Mouse (Mus musculus) CD4-positive, CD25-positive, alpha-beta regulatory T cell, adult 2 months (primary cell): ENCODE data around the gene Sap18b.
"Not testable (repeated sequence)": the region's sequence is repeated elsewhere in the genome, so short reads cannot be mapped to it uniquely, and the experiment has no call there.

ENCODE experiments used
- DNase-seq: peaks from one replicate; pipeline ENCODE4 v3.0.0-alpha.2; 2012; ENCODE audit warnings: low read depth, low spot score

Sap18b gene

GRCm38 (mm10) chr8:95825162-95825561, at the start of gene Sap18b:
Sap18b (plus strand) TSS chr8:95825346.
- DNase-seq, result not testable (repeated sequence)

DNA sequence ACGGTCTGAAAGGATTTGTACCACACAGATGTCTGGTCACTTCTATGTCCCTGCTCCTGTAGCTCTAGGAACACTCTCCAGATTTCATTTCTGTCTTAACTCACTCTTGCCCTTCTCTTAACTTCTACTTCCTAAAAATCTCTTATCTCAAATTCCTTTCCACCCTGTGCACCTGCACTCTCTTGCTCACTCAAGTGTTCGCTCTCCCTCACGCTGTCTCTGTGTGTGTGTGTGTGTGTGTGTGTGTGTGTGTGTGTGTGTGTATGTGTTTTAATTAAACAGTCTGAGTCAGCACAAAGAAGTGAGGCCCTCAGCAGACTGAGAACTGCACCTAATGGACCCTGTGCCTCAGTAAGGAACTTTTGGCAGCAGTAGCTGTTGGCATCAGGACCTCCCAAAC, 44.1 kb upstream of the Sap18b start:
- no peak for DNase-seq

DNA sequence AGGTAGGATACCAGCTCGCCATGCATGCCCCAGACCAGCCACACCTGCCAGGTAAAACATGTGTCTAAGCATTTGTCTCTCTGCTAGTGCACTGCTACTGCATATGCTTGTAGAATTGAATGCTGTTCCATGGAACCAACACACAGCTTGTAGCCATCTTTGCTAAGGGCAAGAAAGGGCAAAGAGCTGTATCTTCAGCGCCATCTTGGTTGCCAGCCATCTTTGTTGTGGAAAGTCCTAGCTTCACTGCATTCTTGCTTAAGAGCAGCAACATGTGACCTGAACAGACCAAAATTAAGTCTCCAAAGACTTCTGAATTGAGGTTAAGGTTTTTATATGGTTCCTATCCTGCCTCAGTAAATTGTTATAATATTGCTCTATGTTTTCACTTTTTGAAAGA, 43.4 kb upstream of the Sap18b start:
- no peak for DNase-seq

- DNase-seq, result no peak
Measured at GRCm38 (mm10) chr8:95782628-95783027, 42.5 kb upstream of the Sap18b start.

DNA sequence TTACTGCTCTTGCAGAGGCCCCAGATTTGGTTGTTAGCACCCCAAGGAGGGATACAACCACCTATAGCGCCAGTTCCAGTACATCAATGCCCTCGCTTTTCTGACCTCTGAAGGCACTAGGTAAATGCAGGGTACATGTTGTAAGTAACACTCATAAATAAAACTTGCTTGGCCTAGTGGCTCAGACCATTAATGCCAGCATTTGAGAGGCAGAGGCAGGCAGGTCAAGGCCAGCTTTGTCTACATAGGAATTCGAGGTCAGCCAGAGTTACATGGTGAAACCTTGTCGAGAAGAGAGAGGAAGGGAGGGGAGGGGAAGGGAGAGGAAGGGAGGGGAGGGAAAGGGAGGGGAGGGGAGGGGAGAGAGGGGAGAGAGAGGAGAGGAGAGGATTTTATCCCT, 39.6 kb upstream of the Sap18b start:
- no peak for DNase-seq

DNA sequence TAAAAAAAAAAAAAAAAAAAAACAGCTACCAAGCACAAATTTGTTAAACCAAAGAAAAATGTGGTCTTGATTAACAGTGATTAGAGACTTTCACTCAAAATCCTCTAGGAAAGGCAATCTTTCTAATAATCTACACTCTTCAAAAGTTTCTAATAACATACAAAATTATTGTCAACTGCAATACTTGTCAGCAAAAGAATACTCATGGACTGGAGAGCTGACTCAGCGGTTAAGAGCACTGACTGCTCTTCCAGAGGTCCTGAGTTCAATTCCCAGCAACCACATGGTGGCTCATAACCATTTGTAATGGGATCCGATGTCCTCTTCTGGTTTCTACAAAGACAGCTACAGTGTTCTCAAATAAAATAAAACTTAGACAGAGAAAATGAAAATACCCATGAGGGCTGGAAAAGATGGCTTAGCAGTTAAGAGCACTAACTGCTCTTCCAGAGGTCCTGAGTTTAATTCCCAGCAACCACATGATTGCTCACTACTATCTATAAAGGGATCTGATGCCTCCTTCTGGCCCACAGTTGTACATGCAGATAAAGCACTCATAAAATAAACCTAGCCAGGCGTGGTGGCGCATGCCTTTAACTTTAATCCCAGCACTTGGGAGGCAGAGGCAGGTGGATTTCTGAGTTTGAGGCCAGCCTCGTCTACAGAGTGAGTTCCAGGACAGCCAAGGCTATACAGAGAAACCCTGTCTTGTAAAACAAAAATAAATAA, 29.6 kb upstream of the Sap18b start:
- not testable (repeated sequence) for DNase-seq

- DNase-seq, result no peak
Measured at GRCm38 (mm10) chr8:95799117-95799516, 26.0 kb upstream of the Sap18b start.

DNA sequence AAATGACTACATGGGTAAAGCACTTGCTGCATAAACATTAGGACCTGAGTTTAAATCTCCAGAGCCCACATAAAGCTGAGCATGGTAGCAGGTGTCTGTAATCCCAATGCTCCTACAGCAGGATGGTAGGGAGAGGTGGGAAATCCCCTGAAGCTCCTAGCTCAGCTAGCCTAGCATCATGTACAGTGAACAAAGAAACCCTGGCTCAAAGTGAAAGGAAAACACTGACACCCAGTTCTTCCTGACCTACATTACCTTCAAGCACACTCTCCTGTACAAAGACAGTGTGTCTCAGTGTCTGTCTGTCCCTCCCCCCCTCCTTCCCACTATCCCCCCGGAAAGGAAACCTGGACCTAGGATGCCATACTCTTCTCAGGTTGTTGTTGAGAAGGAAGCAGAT, 25.3 kb upstream of the Sap18b start:
- peak; percentile 15 for DNase-seq

DNA sequence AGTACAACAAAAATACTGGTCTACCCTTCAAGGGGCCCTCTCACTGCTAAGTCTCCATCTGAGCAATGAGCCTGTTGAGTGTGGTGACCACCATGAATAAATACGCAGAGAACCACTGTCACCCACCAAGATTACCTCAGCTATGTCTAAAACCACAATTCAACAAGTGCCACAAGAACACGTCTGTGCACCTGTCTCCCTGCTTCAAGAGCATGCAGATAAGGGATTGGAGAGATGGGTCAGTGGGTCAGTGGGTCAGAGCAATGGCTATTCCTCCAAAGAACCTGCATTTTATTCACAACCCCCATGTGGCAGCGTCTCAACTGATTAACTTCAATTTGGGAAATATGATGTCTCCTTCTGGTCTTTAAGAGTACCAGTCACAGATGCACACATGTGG, 24.8 kb upstream of the Sap18b start:
- DNase-seq, result no peak

- no peak for DNase-seq
Measured at GRCm38 (mm10) chr8:95801476-95802064, 23.6 kb upstream of the Sap18b start.

DNA sequence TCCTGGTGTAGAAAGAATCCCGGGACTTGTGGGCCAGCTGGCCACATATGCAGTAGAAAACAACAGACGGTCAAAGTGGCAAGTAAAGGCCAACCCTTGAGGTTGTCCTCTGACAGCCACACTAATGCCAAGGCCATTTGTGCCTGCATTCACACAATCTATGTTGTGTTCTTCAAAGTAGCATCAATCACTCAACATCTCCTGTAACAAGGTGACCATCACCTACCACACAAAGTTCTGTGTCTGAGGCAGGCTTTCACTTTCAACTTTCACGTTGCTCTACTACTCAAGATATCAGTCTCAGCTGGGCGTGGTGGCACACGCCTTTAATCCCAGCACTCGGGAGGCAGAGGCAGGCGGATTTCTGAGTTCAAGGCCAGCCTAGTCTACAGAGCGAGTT, 22.9 kb upstream of the Sap18b start:
- DNase-seq, result no peak

- peak; percentile 15 for DNase-seq
Measured at GRCm38 (mm10) chr8:95805482-95805881, 19.7 kb upstream of the Sap18b start.

DNA sequence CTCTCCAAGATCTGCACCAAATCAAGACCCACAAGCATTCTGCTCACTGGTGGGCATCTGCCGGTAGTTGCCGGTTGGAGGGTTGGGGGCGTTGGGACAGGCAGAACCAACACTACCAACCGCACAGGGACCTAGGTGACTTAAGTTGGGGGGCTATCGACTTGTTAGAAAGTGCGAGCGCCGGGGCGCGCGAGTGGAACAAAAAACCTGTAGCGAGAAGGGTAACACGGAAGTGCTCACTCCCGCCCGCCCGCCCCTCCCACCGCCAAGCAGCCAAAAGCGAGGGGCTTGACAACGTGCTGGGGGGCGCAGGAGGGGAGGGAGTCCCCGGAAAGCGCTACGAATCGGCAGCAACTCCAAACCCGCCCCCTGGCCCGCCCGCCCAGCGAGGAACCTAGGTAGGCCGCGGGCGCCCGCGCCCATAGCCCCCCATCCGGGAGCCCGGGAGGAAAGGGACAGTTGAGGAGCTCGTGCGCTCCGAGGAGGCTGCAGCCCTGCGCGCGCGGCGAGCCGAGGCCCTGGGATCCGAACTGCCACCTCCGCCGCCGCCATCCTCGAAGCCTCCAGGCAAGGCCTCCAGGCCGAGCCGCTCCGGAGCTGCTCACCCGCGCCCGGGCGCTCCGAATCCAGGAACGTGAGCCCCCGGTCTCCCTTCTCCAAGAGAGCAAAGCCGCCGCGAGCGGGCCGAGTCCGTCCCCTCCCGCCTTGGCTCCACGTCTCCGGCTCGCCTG, 18.5 kb upstream of the Sap18b start:
- peak; percentile 64 for DNase-seq

DNA sequence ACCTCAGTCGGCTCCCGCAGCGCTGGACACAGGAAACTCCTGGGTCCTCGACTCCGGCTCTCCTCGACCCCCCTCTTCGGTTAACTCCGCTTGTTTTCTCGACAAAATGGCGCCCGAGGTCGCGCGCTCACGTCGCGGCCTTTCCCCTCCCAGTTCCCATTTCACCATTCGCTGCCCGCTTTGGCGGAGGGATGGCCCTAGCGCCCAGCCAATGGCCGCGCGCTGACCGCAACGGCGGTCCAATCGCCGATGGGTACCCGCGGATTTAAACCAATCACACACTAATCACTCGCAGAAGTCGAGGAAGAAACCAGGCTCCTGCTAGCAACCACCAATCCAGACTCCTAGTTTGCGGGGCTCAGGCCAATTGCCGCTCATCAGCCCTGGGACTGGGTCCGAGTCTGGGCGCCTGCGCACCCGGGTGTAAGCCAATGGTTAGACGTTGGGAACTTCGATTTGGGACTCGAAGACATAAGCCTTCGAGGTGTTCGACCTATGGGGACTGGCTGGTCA, 17.8 kb upstream of the Sap18b start, which contains the start of gene Cnot1:
Gene Cnot1 (minus strand): TSS at position 134 of the 513 bp plus-strand sequence.
- DNase-seq, result peak; percentile 98

DNA sequence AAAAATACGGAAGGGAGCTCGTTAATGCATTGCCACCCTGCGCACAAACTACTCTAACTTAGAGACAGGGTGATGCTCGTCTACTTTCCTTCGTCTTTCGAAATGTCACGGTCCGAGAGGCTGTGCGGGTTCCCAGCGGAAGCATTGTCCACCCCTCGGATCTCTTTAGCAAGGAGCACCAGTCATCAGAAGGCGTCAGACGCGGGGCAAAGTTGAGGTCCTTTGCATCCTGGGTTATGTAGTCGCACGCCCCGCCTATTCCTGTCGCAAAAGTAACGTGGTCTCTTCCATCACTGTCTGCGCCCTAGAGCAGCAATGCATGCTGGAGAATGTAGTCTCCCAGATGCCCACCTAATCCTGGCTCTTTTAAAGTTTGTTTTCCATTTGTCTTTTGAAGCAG, 17.3 kb upstream of the Sap18b start:
- peak; percentile 96 for DNase-seq

- DNase-seq, result no peak
Measured at GRCm38 (mm10) chr8:95808631-95809030, 16.5 kb upstream of the Sap18b start.

GRCm38 (mm10) chr8:95809116-95809515, 16.0 kb upstream of the Sap18b start:
- DNase-seq, result no peak

DNA sequence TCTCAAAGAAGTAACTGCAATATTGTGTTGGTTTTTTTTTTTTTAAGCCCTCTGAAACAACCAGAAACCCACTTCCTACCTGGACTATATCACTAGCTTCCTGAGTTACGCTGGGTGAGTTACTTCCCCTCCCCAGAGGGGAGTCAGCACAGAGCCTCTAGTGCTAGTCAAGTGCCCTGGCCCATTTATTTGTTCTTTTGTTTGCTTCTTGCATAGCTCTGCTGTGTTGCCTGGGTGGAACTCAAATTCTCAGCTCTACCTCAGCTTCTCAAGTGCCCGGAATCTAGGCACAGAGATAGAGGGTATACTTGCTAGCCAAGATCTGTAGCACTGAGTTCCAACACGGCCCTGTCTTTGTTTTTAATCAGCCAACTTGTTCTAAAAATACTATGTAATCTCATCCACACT, 15.0 kb upstream of the Sap18b start:
- peak; percentile 24 for DNase-seq

- DNase-seq, result no peak
Measured at GRCm38 (mm10) chr8:95816044-95816708, 9.0 kb upstream of the Sap18b start.

DNA sequence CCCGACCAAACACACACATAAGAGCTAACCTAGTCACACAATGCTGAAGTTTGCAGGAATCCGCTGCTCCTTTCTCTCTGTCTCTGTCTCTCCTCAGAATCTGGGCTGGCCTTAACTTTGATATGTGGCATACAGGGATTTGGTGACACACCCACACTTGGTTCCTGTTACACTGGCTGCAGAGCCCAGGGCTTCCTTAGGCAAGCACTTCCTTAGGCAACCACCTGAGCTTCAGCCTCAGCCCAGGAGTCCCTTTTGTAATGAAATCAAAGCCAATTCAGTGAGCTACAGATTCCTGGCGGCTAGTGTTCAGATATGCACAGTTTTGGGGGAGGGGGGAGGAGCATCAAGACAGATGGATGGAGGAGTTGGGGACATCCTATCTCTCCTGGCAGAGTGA, 7.5 kb upstream of the Sap18b start:
- DNase-seq, result no peak

DNA sequence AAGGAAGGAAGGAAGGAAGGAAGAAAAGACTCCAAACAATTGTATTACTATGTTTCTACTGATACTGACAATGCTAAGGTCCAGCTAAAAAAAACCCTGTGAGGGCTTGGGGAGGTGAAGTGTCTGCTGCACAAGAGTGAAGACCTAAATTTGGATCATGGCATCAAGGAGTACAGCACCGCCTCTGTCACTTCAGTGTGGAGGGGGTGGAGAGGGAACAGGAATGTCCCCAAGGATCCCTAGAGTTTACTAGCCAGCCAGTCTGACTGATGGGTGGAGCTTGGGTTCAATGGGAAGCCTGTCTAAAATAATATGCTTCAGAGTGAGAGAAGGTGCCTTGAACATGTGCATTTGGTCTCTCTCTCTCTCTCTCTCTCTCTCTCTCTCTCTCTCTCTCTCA, 6.9 kb upstream of the Sap18b start:
- no peak for DNase-seq

DNA sequence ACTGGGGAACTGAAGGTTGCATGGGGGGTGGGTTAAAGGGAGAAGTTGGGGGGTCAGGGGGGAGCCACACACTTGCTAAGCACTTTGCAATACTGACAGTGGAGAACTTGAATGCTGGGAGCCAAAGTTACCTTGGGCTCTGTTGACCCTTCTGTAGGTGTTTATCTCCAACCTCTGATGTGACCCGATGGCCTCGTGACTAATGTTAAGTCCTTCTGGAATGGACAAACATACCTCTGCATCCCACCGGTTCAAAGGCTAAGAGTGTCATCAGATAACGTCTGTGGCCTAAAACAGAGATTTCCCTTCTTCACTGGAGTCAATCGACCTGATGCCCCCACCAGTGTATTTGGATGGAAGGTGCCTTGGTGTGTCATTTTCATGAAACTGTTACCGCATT, 3.9 kb upstream of the Sap18b start:
- no peak for DNase-seq
